Mouse (Mus musculus) large intestine, adult 2 months (tissue): ENCODE data around the gene Prkca. TPM values are rescaled to one million over a fixed set of nuclear protein-coding genes. Genes with fewer than 3 reads are reported as not detected.

ENCODE experiments used
- DNase-seq: peaks from one replicate; pipeline ENCODE4 v3.0.0-alpha.2; 2012; ENCODE audit warnings: low read depth, low spot score
- WGBS: fragments of 180-500 bp; shearing (Covaris S2); methylation state at CpG from one replicate; pipeline ENCODE4 v1.1.7; 2018; 5-methylcytosine and 5-hydroxymethylcytosine counted together
- polyA plus RNA-seq: library from polyadenylated mRNA; depleted of rRNA; stranded (reverse); fragments of >200 nt; gene quantifications from 2 replicates; pipeline ENCODE4 v1.2.3, GENCODE M21; 2012

Gene Prkca
- polyA plus RNA-seq, 1 experiment, result 14.7 TPM

GRCm38 (mm10) chr11:108342781-108343768 lies 653 bp downstream of the Prkca start, which contains the start of gene Apoh:
Gene Apoh (plus strand): TSS chr11:108343354.
- under 1% methylated on average over 75 of the region's 75 CpGs for WGBS
- DNase-seq, result no peak

DNA sequence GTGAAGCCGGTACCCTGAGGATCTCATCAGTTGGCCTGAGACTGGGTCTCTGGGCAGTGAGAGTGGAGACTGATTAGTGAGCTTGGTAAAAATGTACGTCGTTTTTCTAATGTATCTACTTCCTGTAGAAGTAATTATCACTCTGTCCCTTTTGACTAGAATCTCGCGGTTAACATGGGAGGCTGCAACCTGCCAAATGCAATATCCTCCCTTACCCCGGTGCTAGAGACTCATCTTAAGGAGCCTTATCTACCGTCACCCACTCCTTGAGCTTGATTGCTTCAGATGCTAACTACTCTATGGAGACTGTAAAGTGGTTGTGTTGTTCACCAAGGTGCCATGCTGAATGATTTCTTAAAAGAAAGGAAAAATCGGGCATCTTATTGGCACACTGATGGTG lies 1.9 kb downstream of the Prkca start:
- DNase-seq, result no peak
- 36% methylated on average over 8 of the region's 8 CpGs for WGBS

DNA sequence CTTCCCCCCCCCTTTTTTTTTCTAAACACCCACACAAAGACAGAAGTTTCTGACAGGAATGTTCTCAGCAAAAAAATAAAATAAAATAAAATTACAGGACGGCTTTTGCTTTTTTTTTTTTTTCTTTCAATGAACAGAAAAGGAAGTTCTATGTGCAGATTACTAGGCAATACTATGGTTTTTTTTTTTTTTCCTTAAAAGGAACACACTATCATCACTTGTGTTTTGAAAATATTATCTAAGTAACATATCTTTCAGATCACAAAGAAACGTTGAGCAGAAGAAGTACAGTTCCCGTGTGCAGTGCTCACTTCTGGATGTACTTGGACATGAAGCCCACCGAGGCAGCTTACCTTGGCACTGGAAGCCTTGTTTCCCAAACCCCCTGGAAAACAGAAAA lies 3.4 kb downstream of the Prkca start:
- WGBS, result 83% methylated on average over 4 of the region's 4 CpGs
- DNase-seq, result no peak

GRCm38 (mm10) chr11:108336445-108336844 lies 7.3 kb downstream of the Prkca start:
- 31% methylated on average over 5 of the region's 5 CpGs for WGBS

GRCm38 (mm10) chr11:108335536-108335935 lies 8.2 kb downstream of the Prkca start:
- 69% methylated on average over 4 of the region's 4 CpGs for WGBS
- DNase-seq, result no peak

More at GRCm38 (mm10) chr11:108336445-108336844, 7.3 kb downstream of the Prkca start:
- no peak for DNase-seq

DNA sequence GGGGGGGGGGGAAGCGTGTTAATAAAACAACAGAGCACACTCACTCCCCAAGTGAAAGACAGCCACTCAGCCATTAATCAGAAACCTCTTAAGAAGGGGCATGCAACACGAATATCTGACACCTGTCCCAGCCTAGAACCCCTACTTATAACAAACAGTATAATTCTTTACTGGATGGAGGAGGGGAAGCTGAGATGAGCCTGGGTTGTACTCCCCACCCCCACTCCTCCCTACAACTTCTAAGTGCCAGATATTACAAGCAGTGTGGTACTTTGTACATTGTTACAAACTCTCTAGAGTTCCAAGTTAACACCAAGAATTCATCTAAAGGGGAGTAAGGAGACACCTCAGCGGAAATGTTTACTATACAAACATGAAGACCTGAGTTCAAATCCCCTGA lies 9.1 kb downstream of the Prkca start:
- DNase-seq, result no peak
- WGBS, result 61% methylated on average over 3 of the region's 3 CpGs

- WGBS, result 75% methylated on average over 8 of the region's 8 CpGs
- no peak for DNase-seq
Observed at GRCm38 (mm10) chr11:108333583-108334379, 9.9 kb downstream of the Prkca start.

- 27% methylated on average over 5 of the region's 5 CpGs for WGBS
- DNase-seq, result no peak
Observed at GRCm38 (mm10) chr11:108333006-108333405, 10.7 kb downstream of the Prkca start.

GRCm38 (mm10) chr11:108330818-108331217 lies 12.9 kb downstream of the Prkca start:
- 38% methylated on average over 11 of the region's 11 CpGs for WGBS
- DNase-seq, result no peak

- DNase-seq, result no peak
- WGBS, result 76% methylated on average over 8 of the region's 8 CpGs
Observed at GRCm38 (mm10) chr11:108325943-108326342, 17.8 kb downstream of the Prkca start.

- 88% methylated on average over 2 of the region's 2 CpGs for WGBS
- no peak for DNase-seq
Observed at GRCm38 (mm10) chr11:108322156-108322555, 21.6 kb downstream of the Prkca start.

GRCm38 (mm10) chr11:108320561-108320960 lies 23.2 kb downstream of the Prkca start:
- WGBS, result 80% methylated on average over 7 of the region's 7 CpGs
- no peak for DNase-seq

- WGBS, result 91% methylated on average over 11 of the region's 11 CpGs
- DNase-seq, result no peak
Observed at GRCm38 (mm10) chr11:108319162-108319561, 24.6 kb downstream of the Prkca start.

DNA sequence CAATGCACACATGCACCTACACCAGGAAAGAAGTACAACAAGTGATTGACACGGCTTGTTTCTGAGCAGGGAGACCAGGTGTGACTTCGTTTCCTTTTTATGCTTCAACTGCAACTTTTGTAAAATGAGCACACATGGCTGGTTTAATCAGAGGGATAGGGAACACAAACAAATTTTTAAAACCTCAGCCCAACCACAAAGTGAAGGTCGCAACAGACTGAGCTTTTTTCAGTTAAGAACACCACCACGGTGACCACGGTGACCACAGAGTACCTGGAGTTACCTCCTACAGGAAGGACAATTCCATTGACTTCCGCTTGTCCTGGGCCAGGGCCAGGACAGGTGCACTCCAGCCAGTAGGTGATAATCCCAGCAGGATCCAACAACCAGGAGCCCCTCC lies 25.9 kb downstream of the Prkca start:
- 43% methylated on average over 6 of the region's 6 CpGs for WGBS
- DNase-seq, result no peak

DNA sequence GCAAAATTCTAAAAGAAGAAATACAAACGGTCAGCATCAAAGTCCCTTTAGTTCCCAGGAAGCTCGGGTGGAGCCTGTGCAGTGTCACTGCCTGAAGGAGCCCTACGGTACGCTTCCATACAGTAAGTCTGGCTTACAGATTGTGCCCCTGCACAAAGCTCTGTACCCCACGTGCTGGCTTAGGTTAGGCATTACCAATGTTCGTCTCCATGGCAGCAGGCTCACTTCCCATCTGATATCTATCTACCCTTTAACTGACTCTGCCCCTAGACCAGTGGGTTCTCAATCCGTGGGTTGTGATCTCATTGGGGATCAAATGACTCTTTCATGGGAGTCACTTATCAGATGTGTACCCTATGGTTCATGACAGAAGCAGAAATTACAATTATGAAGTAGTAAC lies 28.0 kb downstream of the Prkca start:
- WGBS, result 89% methylated on average over 7 of the region's 7 CpGs
- no peak for DNase-seq

- no peak for DNase-seq
- WGBS, result 63% methylated on average over 5 of the region's 5 CpGs
Observed at GRCm38 (mm10) chr11:108312516-108312915, 31.2 kb downstream of the Prkca start.

DNA sequence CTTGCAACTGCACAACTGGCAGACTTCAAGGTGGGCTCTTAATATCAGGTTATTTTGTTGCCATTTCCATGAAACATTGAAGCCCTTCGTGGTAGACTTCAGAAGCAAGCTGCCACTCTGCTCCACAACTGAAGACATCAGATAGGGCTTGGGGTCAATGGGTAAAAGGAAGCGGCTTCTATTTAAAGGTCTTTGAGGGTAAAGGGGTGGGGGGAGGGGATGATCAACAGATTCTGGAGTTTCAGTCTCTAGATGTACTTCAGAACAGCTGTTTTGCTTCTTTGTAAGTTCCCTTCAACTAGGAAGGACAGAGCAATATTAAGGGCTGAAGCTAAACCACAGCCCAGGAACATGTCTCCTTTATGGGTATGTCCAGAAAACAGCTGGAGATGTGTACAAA lies 31.8 kb downstream of the Prkca start:
- 82% methylated on average over 2 of the region's 2 CpGs for WGBS

DNA sequence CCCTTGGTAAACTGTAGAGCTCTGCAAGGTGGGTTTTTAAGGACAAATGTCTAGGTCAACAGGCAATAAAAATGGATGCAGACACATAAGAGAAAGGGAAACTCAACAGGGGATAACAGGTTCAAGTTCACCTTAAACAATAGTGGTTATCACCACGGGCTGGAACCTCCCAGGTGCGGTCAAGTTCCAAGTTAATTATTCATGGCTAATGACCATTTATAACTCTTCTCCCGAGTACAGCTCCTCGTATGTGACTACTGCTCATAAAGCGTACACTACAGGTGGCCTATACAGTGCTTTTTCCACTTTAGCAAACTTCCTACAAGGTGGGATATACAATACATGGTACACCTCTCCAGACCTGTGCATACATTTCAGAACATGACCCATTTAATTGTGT lies 33.9 kb downstream of the Prkca start:
- 44% methylated on average over 5 of the region's 5 CpGs for WGBS
- DNase-seq, result no peak

More for the DNA sequence above, 31.8 kb downstream of the Prkca start:
- no peak for DNase-seq

DNA sequence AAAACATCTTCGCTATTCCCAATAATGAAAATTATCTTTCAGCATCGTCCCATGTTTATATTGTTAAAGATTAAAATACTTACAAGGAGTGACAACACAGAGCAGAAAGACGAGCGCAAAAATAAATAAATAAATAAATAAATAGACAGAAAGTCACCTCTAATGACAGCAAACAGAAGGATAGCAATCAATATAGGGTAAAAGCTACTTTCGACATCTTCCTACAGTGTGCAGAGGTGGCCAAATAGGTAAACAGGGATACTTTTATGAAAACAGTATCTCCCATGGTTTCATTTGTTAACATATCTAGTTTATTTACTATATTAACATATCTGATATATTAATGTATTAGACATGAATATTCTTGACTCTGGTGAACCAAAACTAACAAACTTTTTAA lies 35.5 kb downstream of the Prkca start:
- DNase-seq, result no peak
- 88% methylated on average over 5 of the region's 5 CpGs for WGBS

DNA sequence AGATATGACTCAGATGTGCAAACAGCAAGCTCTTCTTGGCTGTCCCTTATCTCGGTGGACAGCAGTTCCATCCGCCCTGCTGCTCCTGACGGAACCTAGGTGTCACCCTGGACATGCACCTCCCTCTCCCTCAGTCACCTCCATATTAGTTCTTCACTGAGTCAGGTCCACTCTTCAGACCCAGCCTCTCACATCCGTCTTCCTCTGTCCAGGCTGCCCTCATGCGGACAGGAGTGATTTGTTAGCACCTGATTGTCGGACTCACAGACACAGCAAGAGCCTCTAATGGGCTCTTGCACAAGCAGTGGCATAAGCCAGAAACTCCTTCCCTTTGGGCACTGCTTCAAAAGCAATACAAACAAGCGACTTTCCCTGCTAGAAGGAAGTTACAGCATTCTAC lies 36.5 kb downstream of the Prkca start:
- 29% methylated on average over 7 of the region's 7 CpGs for WGBS
- no peak for DNase-seq
